Mouse (Mus musculus) layer of hippocampus, adult 9-10 months (tissue): ENCODE data around the gene Fhl1.

Experiments
- DNase-seq: peaks from one replicate; pipeline ENCODE4 v3.0.0; 2022; ENCODE audit warnings: low spot score

Fhl1 gene

DNA sequence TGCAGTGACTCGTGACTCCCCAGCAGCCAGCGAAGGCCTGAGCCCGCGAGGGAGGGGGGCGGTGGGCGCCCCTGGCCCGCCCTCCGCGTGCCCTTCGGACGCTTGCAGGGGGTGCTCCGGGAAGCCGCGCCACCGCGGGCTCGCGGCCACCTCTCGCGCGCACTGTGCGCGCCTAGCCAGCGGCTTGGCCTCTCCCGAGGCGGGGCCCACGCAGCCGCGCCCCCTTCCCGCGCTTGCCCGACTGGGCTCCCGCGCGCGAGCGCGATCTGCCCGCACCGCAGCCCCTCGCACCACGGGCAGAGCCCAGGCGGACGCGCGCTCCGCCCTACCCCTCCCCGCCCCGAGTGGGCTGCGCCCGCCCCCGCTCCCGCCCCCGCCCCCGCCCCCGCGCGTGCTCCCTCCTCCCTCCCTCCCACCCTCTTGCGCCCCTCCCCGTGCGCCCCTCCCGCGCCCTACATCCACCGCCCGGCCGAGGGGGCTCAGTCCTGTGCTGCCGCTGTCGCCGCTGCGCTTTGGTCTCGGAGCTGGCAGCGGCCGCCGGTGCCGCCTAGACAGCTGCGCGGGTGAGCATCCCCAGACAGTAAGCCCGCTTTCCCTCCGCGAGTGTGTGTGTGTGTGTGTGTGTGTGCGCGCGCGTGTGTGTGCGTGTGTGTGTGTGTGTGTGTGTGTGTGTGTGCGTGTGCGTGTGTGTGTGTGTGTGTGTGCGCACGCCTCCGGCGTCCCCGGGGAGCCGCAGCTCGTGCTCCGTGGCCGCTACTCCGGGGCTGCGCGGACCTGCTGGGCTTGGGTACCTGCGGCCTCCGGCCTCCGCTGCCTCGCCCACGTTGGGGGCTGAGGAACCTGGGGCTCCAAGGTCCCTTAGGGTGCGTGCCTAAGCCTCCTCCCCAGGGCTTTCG lies at the start of gene Fhl1:
Gene Fhl1 (plus strand): TSS at position 482 of the 896 bp plus-strand sequence.
- no peak for DNase-seq

DNA sequence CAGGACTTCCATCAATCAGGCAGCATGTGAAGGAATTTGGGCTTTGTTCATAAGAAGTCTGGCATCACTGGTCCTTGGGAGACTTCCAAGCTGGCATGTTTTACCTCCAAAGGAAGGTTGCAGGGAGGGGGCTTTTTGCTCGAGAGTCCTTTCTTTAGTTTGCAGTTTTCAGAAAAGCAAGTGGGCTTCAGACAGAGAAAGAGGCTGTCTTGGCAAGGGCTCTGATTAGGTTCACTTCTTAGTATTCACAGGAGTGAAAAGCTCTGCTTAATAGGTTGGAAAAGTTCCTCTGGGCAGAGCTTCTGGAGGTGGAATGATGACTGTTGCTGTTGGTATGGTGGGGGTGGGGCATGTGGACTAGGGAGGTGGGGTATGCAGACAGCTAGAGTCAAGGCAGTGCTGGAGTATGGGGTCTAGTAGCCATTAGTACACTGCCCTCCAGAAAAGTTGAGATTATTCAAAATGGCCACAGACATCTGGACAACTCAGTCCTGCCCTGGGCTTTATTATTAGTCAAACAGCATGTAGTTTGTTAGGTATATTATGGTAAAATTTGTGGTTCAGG lies 49.3 kb upstream of the Fhl1 start:
- DNase-seq, result no peak

GRCm38 (mm10) chrX:56683521-56683920 lies 48.1 kb upstream of the Fhl1 start:
- DNase-seq, result no peak

- no peak for DNase-seq
These were observed 39.0 kb upstream of the Fhl1 start for GRCm38 (mm10) chrX:56692554-56692953.

DNA sequence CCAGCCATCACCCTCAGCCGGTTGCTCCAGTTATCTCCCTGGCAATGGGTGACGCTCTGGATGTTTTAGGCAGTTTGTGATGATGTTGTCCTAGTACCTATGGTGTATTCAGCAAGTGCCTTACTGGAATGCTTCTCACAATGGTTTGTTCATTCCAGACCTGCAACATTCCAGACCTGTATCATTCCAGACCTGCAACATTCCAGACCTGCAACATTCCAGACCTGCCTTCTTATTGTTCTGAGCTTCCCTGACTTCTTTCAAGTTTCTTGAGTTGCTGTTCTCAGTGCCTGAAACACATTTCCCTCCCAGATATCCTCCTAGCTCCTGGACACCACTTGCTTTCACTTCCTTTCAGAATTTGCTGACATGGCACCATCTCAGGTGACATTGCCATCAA lies 37.0 kb upstream of the Fhl1 start:
- no peak for DNase-seq

DNA sequence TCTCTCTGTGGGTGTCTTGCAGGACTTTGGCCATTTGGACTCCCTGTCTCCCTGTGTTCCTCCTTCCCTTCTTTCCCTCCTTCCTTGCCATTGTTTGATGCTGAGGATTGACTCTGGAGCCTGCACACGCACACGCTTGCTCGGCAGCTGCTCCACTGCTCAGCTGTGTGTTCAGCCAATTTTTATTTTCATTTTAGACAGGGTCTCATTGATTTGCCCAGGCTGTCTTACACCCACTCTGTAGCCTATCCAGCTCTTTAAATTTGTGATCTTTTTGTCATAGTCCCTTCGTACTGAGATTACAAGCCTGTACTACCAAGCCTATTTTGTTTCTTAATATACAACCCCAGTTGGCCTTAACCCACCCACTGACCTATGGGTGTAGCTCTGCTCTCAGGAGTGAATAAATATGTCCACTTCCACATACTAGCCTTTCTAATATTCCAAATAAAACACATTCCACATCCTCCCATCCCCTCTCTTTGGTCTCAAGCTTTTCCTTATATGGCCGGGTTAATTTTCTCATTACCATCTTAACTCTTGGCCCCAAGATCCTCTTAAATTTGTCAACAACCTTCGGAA lies 34.3 kb upstream of the Fhl1 start:
- DNase-seq, result no peak

- no peak for DNase-seq
These were observed 33.7 kb upstream of the Fhl1 start for GRCm38 (mm10) chrX:56697886-56698285.

DNA sequence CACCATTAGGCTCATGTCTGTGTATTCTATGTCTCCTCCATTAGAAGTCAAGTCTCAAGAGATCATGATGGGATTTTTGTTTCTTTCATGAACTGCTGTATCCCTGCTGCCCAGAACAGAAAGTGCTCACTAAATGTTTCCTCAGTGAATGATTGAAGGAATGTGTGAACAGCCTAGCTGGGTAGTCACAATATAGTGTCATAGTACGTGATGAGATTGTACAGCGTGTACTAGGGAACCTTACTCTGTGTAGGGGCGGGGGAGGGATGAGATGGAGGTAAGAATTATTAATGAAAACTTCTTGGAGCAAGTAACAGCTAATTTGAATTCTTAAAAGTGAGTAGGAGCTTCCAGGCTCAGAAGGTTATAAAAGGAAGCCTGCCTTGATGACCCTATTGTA lies 30.3 kb upstream of the Fhl1 start:
- no peak for DNase-seq

- DNase-seq, result no peak
These were observed 27.5 kb upstream of the Fhl1 start for GRCm38 (mm10) chrX:56703965-56704562.

DNA sequence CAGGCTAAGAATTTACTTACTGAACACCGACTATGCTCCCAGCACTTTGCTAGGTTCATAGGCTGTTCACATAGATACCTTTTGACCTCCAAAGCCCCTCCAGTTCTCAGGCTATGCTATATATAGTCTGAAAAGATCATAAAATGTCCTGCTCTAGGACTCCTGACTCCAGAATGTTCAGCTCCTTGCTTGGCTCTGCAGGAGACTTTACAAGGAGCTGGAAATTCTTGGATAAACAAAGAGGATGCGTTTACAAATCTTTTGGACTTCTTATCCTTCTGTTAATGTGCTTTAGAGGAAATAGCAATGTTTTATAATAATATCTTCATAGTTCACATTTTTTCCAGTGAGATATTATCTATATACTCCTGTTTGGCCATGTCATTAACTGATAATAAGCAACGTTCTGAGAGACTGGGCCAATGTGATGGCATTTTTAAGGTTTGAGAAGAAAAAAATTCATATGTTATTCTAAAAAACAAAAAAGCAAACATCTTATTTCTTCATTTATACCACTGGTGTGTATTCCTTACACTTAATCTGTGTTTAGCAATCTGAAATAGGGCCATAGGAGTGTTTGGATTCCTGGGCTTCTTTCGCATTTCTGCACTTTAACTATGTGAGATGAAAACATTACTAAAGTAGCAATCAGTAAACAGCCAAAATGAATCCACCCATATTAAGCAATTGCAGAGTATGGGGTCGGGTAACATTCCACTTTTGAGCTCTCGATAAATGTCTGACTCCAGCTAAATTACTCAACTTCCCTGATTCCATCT lies 22.8 kb upstream of the Fhl1 start:
- DNase-seq, result no peak

DNA sequence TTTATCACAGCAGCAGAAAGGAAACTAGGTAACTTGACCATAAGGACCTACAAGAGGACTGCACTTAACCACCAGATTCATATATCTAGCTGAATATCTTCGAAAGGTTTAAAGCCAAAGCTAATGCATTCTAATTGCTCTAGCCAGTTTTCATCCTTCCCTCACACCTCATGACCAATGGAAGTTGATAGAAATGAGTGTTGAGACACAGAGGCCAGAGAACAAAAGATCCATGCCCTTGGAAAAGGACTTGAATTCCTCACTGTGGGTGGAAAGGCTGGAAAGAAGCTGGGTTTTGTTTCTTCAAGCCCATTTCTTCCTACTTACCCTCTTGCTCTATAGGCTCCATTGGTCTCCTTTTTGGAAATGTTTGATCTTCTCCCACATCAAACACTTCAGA lies 21.1 kb upstream of the Fhl1 start:
- DNase-seq, result no peak

DNA sequence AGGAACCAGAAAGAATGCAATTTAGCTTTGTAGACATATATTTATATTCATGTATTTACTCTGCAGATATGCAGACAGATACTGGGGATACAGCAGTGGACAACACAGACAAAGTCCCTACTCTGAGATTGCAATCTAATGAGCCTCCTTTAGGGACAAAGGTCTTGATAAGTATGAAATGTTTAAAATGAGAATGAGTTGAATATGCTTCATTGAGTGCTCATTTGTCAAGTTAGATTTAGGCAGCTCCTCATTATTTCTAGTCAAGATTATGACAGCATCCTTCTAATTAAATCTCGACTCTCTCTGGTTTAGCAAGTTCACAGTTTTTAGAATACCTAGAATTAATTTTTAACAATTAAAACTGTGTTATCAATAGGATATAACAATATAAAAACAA lies 18.9 kb upstream of the Fhl1 start:
- DNase-seq, result no peak

- DNase-seq, result no peak
These were observed 9.0 kb upstream of the Fhl1 start for GRCm38 (mm10) chrX:56722559-56722958.

GRCm38 (mm10) chrX:56728507-56728906 lies 3.1 kb upstream of the Fhl1 start:
- no peak for DNase-seq

- no peak for DNase-seq
These were observed 720 bp upstream of the Fhl1 start for GRCm38 (mm10) chrX:56730828-56731305.

DNA sequence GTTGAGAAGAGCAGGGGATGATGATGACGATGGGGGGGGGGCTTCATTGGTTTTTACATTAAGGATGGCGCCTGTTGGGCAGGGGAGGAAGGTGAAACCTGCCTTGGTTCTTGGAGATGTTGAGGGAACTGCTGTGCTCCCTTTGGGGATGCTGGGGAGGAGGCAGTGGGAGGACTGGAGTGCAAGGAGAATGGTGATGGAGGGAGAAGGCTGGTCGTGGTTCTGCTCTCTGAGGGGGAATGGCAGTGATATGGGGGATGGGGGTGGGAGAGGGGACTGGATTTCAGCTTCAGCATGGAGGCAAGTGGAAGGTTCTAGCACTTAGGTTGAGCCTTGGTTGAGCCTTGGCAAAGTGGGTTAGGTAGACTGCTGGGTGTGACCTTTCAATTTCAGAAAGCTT lies 814 bp downstream of the Fhl1 start:
- DNase-seq, result no peak

GRCm38 (mm10) chrX:56734436-56734835 lies 2.8 kb downstream of the Fhl1 start:
- DNase-seq, result no peak

- no peak for DNase-seq
These were observed 4.6 kb downstream of the Fhl1 start for GRCm38 (mm10) chrX:56736226-56736625.

DNA sequence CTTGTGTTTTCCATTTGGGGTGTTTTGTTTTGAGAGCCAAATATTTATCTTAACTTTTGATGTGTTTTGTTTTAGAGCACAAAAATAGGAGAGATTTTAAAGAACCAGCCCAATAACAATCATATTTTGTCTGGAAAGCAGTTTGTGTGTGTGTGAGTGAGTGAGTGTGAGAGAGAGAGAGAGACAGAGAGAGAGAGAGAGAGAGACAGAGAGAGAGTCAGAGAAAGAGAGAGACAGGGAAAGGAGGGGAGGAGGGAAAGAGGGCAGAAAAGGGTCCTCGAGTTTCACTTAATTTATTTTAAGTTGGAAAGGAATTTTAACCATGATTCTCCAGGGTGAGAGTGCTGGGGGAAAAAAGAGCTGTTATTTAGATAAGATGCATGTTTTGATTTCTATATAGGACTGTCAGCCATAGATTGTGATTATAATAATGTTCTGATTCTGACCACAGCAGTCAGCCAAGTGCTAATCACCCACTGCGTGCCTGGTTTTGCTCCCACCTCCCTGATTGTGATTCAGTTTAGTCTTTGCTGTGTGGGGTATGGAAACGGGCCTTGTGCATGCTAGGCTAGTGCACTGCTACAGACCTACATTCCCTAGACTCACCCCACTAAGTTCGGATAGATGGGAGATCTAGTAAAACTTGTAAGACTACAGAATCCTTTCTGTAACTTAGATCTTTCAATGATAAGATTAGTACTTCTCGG lies 6.4 kb downstream of the Fhl1 start:
- no peak for DNase-seq

DNA sequence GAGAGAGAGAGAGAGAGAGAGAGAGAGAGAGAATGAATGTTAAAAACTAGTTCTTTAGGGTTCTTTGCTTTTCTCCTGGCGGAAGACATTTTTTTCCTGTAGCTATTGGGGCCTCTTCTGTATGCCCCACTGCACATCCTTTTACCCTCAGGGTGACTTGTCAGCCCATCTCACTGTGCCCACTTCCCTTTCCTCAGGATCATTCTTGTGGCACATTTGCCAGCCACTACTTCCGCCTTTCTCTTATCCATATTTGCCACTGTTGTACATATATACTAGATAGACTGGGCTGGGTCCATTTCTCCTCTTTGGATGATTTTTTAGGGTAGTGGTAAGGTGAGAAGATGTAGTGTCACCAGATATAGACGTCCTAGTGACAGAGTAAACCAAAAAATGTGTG lies 9.8 kb downstream of the Fhl1 start:
- no peak for DNase-seq

- no peak for DNase-seq
These were observed 19.9 kb downstream of the Fhl1 start for GRCm38 (mm10) chrX:56751536-56751935.
